Mouse (Mus musculus) ZHBTc4 (cell line): ENCODE measurements around the gene Rpl39l.
A peak's percentile ranks its signal among the peaks of the same experiment; 100 is the strongest.

Source experiments
- DNase-seq: peaks from one replicate; pipeline ENCODE4 v3.0.0-alpha.2; 2011; ENCODE audit warnings: low read depth, low spot score

Gene Rpl39l

GRCm38 (mm10) chr16:10170005-10170404 lies at the start of gene Rpl39l:
Rpl39l (plus strand) TSS chr16:10170226.
- DNase-seq: peak; percentile 83

GRCm38 (mm10) chr16:10127586-10127985 lies 42.4 kb upstream of the Rpl39l start:
- DNase-seq: peak; percentile 82

GRCm38 (mm10) chr16:10129052-10129911 lies 40.7 kb upstream of the Rpl39l start:
- DNase-seq: peak; percentile 49

- no peak for DNase-seq
Observed at GRCm38 (mm10) chr16:10143166-10143565, 26.9 kb upstream of the Rpl39l start.

- DNase-seq: peak; percentile 7
Observed at GRCm38 (mm10) chr16:10147401-10147800, 22.6 kb upstream of the Rpl39l start.

GRCm38 (mm10) chr16:10169123-10169905 lies 712 bp upstream of the Rpl39l start:
- no peak for DNase-seq

GRCm38 (mm10) chr16:10171276-10171675 lies 1.2 kb downstream of the Rpl39l start:
- no peak for DNase-seq

- no peak for DNase-seq
Observed at GRCm38 (mm10) chr16:10172179-10172820, 2.3 kb downstream of the Rpl39l start.

- peak; percentile 57 for DNase-seq
Observed at GRCm38 (mm10) chr16:10187461-10187860, 17.4 kb downstream of the Rpl39l start.

GRCm38 (mm10) chr16:10192679-10193506 lies 22.9 kb downstream of the Rpl39l start, which contains the start of gene Atf7ip2:
Atf7ip2 (plus strand) TSS chr16:10192712.
- DNase-seq: peak; percentile 97

GRCm38 (mm10) chr16:10208777-10209176 lies 38.8 kb downstream of the Rpl39l start:
- no peak for DNase-seq

GRCm38 (mm10) chr16:10216366-10216765 lies 46.3 kb downstream of the Rpl39l start:
- peak; percentile 90 for DNase-seq

- DNase-seq: peak; percentile 88
Observed at GRCm38 (mm10) chr16:10217020-10217419, 47.0 kb downstream of the Rpl39l start.
